Mouse (Mus musculus): ENCODE data around the gene Klk11. TPM values are rescaled to one million over a fixed set of nuclear protein-coding genes. Genes with fewer than 3 reads are reported as not detected.

Gene Klk11
- polyA plus RNA-seq, 1 experiment, result not detected

DNA sequence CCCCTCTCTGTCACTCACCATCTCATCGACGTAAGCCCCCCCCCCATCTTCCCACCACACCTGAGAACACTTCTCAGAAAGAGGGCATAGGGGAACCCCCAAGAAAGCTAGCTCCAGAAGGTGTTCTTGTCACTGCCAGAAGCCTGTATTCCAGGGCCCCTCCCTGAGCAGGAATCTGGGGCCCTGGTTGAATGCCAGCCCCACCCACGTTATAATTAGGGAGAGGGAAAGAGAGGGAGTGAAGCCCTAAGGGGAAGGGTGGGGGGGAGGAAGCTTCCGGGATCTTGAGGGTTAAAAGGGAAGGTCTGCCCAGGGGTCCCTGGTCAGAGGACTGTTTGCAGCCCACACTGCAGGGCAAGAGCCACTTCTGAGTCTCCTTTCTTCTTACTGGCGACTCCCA, 6.3 kb downstream of the Klk11 start, which contains the start of gene Klk10:
Gene Klk10 (plus strand): TSS at position 290 of the 400 bp plus-strand sequence.
- WGBS, result 39% methylated on average over 5 of the region's 5 CpGs
- no peak within 1 kb of the TSS for H3K27ac ChIP-seq (ENCODE audit: insufficient read depth, low read length)
- DNase-seq, result no peak

DNA sequence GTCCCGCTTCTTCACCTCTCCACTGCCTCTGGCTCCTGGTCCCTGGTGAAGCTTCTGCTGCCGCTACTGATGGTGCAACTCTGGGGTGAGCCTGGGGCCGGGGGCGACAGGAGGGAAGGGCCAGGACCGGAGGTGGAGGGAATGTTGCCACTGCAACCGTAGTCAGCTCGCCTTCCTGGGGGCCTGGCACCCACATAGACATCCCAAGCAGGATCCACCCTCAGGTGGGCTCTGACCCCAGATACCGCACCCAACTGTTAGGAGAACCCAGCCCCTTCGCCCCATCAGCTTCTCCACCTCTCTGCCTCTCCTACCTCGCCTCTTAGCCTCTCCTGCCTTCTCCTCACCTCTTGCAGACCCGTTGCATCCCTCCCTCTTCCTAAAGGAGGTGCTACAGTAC, 7.1 kb downstream of the Klk11 start:
- TF ChIP-seq POLR2A (IDR thresholded peaks at IDR 0.05; ENCODE audit: borderline replicate concordance, insufficient read depth, low read length) (no peak), CTCF (IDR thresholded peaks at IDR 0.05; ENCODE audit: borderline replicate concordance, insufficient read depth, low read depth, low read length) (no peak)
- no peaks in the 10 kb centered on the region for H3K27me3 ChIP-seq (ENCODE audit: control insufficient read depth, insufficient read depth, low read length)
- DNase-seq, result no peak
- H3K4me1 ChIP-seq (ENCODE audit: control insufficient read depth, insufficient read depth, low read length), result no peaks in the 10 kb centered on the region; the same call in 1 of the 2 replicates
- H3K27ac ChIP-seq (ENCODE audit: insufficient read depth, low read length), result no peak overlapping the region
- 91% methylated on average over 11 of the region's 11 CpGs for WGBS
- H3K4me3 ChIP-seq (replicated peaks; ENCODE audit: insufficient read depth, low read depth, low read length), result no peak overlapping the region

More for the DNA sequence above, 6.3 kb downstream of the Klk11 start, which contains the start of gene Klk10:
- Histone ChIP-seq H3K4me3 (replicated peaks; ENCODE audit: insufficient read depth, low read depth, low read length) (no peak within 1 kb of the TSS), H3K27me3 (ENCODE audit: control insufficient read depth, insufficient read depth, low read length) (no peaks in the 10 kb centered on the region), H3K4me1 (ENCODE audit: control insufficient read depth, insufficient read depth, low read length) (no peaks in the 10 kb centered on the region; the same call in 1 of the 2 replicates)
- TF ChIP-seq CTCF (IDR thresholded peaks at IDR 0.05; ENCODE audit: borderline replicate concordance, insufficient read depth, low read depth, low read length), result no peak
- TF ChIP-seq POLR2A (IDR thresholded peaks at IDR 0.05; ENCODE audit: borderline replicate concordance, insufficient read depth, low read length), result no peak

DNA sequence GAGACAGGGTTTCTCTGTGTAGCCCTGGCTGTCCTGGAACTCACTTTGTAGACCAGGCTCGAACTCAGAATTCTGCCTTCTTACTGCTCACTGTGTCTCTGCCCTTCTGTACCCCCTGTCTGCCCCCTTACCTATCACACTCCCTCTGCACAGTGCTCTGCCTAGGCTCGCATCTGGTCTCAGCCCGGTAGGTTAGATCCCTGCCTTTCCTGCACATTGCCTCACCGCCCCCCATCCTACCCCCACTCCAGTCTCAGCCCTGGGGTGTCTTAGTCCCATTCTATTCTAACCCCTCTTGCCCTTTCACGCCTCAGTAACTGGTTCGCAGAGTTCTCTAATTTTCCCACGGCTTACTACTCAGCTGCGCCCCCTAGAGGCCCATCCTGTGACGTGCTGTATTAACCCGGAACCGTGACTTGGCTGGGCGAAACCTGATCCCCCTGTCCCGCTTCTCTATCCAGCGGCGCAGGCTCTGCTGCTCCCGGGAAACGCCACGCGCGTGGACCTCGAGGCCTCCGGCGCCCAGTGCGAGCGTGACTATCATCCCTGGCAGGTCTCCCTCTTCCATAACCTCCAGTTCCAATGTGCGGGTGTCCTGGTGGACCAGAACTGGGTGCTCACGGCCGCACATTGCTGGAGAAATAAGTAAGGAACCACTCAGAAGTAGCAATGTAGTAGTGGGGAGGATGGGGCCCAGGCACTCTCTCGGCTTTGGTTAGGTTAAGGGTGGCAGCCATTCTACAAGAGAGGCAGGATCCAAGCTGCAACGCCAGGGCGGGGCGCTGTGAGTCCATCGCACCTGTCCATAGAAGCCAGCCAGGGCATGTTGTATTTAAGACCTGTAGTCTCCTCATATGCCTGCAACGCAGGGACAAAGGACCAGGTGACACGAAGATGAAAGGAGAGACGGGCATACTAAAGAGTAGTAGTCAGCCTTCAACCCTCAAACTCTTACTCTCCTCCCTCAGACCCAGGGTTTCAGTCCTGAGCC, 8.2 kb downstream of the Klk11 start:
- WGBS, result 8% methylated on average over 36 of the region's 36 CpGs
- Histone ChIP-seq H3K27ac (ENCODE audit: insufficient read depth, low read length) (no peak overlapping the region), H3K27me3 (ENCODE audit: control insufficient read depth, insufficient read depth, low read length) (no peaks in the 10 kb centered on the region), H3K4me3 (replicated peaks; ENCODE audit: insufficient read depth, low read depth, low read length) (no peak overlapping the region), H3K4me1 (ENCODE audit: control insufficient read depth, insufficient read depth, low read length) (no peaks in the 10 kb centered on the region; the same call in 1 of the 2 replicates)
- DNase-seq, result peak; percentile 26 to 39
- TF ChIP-seq CTCF (IDR thresholded peaks at IDR 0.05; ENCODE audit: borderline replicate concordance, insufficient read depth, low read depth, low read length) (peak; percentile 46; the same call in 1 of the 2 replicates), POLR2A (IDR thresholded peaks at IDR 0.05; ENCODE audit: borderline replicate concordance, insufficient read depth, low read length) (no peak)

DNA sequence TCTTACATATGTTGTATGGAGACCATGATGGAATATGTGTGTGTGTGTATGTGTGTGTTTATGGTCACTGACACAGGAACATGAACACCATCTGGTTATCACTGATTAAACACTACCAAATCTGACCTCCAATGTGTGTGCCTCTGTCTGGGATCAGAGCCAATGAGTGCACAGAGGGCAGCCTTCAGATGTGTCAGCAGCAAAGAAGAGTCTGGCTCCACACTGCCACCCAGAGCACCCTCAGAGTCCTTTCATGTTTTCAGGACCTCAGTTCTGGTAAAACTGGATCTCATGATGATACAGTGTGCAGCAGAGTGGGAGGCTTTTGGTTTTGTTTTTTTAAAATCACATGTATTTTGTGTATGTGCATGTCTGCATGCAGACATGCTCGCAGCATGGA, 10.9 kb downstream of the Klk11 start:
- no peak for TF ChIP-seq CTCF (IDR thresholded peaks at IDR 0.05; ENCODE audit: borderline replicate concordance, insufficient read depth, low read depth, low read length)
- TF ChIP-seq POLR2A (IDR thresholded peaks at IDR 0.05; ENCODE audit: borderline replicate concordance, insufficient read depth, low read length), result no peak
- Histone ChIP-seq H3K27me3 (ENCODE audit: control insufficient read depth, insufficient read depth, low read length) (no peaks in the 10 kb centered on the region), H3K4me1 (ENCODE audit: control insufficient read depth, insufficient read depth, low read length) (no peaks in the 10 kb centered on the region; the same call in 1 of the 2 replicates), H3K4me3 (replicated peaks; ENCODE audit: insufficient read depth, low read depth, low read length) (no peak overlapping the region), H3K27ac (ENCODE audit: insufficient read depth, low read length) (no peak overlapping the region)
- no peak for DNase-seq
- 87% methylated on average over 1 of the region's 1 CpGs for WGBS

DNA sequence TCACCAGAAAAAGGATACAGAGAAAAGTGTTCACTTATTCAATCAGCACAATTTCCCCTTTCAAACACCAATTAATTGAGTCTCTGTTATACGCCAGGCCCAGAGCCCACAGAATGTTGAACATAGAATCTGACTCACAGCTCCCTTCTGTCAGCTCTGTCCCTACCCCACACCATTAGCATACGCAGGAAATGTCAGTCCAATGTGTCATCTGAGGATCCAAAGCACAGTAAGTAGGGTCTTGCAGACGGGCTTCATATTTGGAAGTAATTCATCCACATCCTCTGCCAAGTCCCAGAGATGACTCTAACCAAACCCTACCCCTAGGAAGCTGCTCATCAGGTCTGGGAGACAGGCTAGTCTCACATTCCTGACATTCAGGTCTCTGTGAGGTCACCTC, 13.7 kb downstream of the Klk11 start:
- 53% methylated on average over 3 of the region's 3 CpGs for WGBS
- H3K4me3 ChIP-seq (replicated peaks; ENCODE audit: insufficient read depth, low read depth, low read length), result no peak overlapping the region
- no peaks in the 10 kb centered on the region for H3K27me3 ChIP-seq (ENCODE audit: control insufficient read depth, insufficient read depth, low read length)
- no peaks in the 10 kb centered on the region; the same call in 1 of the 2 replicates for H3K4me1 ChIP-seq (ENCODE audit: control insufficient read depth, insufficient read depth, low read length)
- DNase-seq, result no peak
- TF ChIP-seq CTCF (IDR thresholded peaks at IDR 0.05; ENCODE audit: borderline replicate concordance, insufficient read depth, low read depth, low read length) (no peak), POLR2A (IDR thresholded peaks at IDR 0.05; ENCODE audit: borderline replicate concordance, insufficient read depth, low read length) (no peak)
- H3K27ac ChIP-seq (ENCODE audit: insufficient read depth, low read length), result no peak overlapping the region

DNA sequence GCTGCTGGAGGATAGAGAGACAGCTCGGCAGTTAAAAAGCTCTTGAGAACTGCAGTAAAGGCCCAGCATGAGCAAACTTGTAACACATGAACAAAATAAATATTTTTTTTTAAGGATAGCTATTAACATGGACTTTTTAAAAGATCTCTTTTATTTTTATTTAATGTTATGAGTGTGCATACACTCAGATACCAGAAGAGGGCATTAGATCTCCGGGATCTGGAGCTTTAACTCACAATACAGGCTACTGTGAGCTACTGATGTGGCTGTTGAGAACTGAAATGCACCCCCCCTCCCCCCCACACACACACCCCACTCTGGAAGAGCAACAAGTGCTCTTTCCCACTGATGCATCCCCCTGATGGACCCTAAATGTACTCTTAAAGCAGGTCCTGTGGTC, 14.9 kb downstream of the Klk11 start:
- no peak overlapping the region for H3K27ac ChIP-seq (ENCODE audit: insufficient read depth, low read length)
- no peak overlapping the region for H3K4me3 ChIP-seq (replicated peaks; ENCODE audit: insufficient read depth, low read depth, low read length)
- no peaks in the 10 kb centered on the region for H3K27me3 ChIP-seq (ENCODE audit: control insufficient read depth, insufficient read depth, low read length)
- TF ChIP-seq CTCF (IDR thresholded peaks at IDR 0.05; ENCODE audit: borderline replicate concordance, insufficient read depth, low read depth, low read length) (no peak), POLR2A (IDR thresholded peaks at IDR 0.05; ENCODE audit: borderline replicate concordance, insufficient read depth, low read length) (no peak)
- 75% methylated on average over 2 of the region's 2 CpGs for WGBS
- DNase-seq, result no peak
- no peaks in the 10 kb centered on the region; the same call in 1 of the 2 replicates for H3K4me1 ChIP-seq (ENCODE audit: control insufficient read depth, insufficient read depth, low read length)

DNA sequence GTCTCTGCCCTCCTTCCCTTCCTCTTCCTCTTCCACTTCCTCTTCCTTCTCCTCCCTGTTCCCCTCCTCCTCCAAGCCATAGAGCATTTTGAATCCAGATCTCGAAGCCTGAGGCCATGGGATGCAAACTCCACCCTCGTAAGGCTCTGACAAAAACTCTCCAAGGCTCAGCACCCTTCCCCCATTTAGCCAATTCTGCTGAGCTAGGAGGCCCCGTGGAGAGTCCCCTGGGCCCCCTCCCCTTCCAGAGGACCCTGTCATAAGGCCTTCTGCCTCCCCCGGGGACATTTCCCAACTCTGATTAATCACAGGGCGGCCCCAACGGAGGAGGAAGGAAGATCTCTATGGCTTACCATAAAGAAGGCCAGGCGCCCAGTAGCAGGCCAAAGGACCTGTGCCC, 17.2 kb downstream of the Klk11 start, which contains the start of gene Klk9:
Gene Klk9 (plus strand): TSS at position 301 of the 400 bp plus-strand sequence.
- TF ChIP-seq CTCF (IDR thresholded peaks at IDR 0.05; ENCODE audit: borderline replicate concordance, insufficient read depth, low read depth, low read length), result no peak
- no peak for TF ChIP-seq POLR2A (IDR thresholded peaks at IDR 0.05; ENCODE audit: borderline replicate concordance, insufficient read depth, low read length)
- DNase-seq, result no peak
- Histone ChIP-seq H3K27me3 (ENCODE audit: control insufficient read depth, insufficient read depth, low read length) (no peaks in the 10 kb centered on the region; the same call in 1 of the 2 replicates), H3K27ac (ENCODE audit: insufficient read depth, low read length) (no peak within 1 kb of the TSS), H3K4me1 (ENCODE audit: control insufficient read depth, insufficient read depth, low read length) (no peaks in the 10 kb centered on the region), H3K4me3 (replicated peaks; ENCODE audit: insufficient read depth, low read depth, low read length) (no peak within 1 kb of the TSS)
- WGBS, result 72% methylated on average over 7 of the region's 7 CpGs

Measured in cerebellum, adult 2 months (tissue).